Mouse (Mus musculus) MEL (cell line): ENCODE measurements around the gene Eif4g1. TPM values are rescaled to one million over a fixed set of nuclear protein-coding genes. Genes with fewer than 3 reads are reported as not detected.

Experiments
- DNase-seq: peaks from one replicate; pipeline ENCODE4 v3.0.0; 2011; ENCODE audit warnings: low read depth, low spot score
- H3K27ac ChIP-seq: 2 replicates; pipeline ENCODE4 v1.5.1; 2012; ENCODE audit warnings: low read depth, mild to moderate bottlenecking, control low read depth, low read length, moderate library complexity; ENCODE audit not compliant: control insufficient read depth
- H3K27me3 ChIP-seq, 2 experiments: fragments of 150-350 bp in 1 of 2; sonication (generic) in 1 of 2; 2 replicates each; pipeline ENCODE4 v1.6.1; 2012; ENCODE audit warnings: low read length in 2 of 2, mild to moderate bottlenecking in 2 of 2, improper control_type of control experiment in 1 of 2, moderate library complexity in 1 of 2; ENCODE audit not compliant: insufficient read depth in 2 of 2, control insufficient read depth in 1 of 2
- H3K36me3 ChIP-seq, 2 experiments: 2 replicates each; pipeline ENCODE4 v1.6.1; 2012 to 2014; ENCODE audit warnings: low read length in 2 of 2, improper control_type of control experiment in 1 of 2, inconsistent platforms in 1 of 2, mild to moderate bottlenecking in 1 of 2; ENCODE audit not compliant: insufficient read depth in 2 of 2, control insufficient read depth in 1 of 2
- H3K4me1 ChIP-seq, 2 experiments: fragments of 150-350 bp in 1 of 2; sonication (generic) in 1 of 2; 2 replicates each; pipeline ENCODE4 v1.6.1; 2012; ENCODE audit warnings: low read length in 2 of 2, improper control_type of control experiment in 1 of 2, mild to moderate bottlenecking in 1 of 2; ENCODE audit not compliant: insufficient read depth in 2 of 2, control insufficient read depth in 1 of 2
- H3K4me3 ChIP-seq, 2 experiments: fragments of 150-350 bp in 1 of 2; sonication (generic) in 1 of 2; 2 replicates each; pipeline ENCODE4 v1.5.1; 2012; ENCODE audit warnings: low read depth in 2 of 2, low read length in 2 of 2, mild to moderate bottlenecking in 2 of 2, moderate library complexity in 2 of 2, control low read depth in 1 of 2, improper control_type of control experiment in 1 of 2; ENCODE audit not compliant: control insufficient read depth in 1 of 2, insufficient read depth in 1 of 2
- H3K79me2 ChIP-seq: 2 replicates; pipeline ENCODE4 v1.6.1; 2012; ENCODE audit warnings: mild to moderate bottlenecking, low read length, moderate library complexity; ENCODE audit not compliant: control insufficient read depth, poor library complexity, insufficient read depth
- H3K9ac ChIP-seq: 2 replicates; pipeline ENCODE4 v1.6.1; 2012; ENCODE audit warnings: low read depth, mild to moderate bottlenecking, control low read depth, low read length, moderate library complexity; ENCODE audit not compliant: control insufficient read depth, poor library complexity, severe bottlenecking
- H3K9me3 ChIP-seq: fragments of 150-350 bp; sonication (generic); replicated peaks from 2 replicates; pipeline ENCODE4 v1.6.1; 2012; ENCODE audit warnings: mild to moderate bottlenecking, low read length, improper control_type of control experiment, moderate library complexity; ENCODE audit not compliant: insufficient read depth
- CTCF ChIP-seq, 3 experiments: IDR thresholded peaks in 2 of 3; conservative IDR thresholded peaks in 1 of 3; 2 replicates each; pipeline ENCODE4 v1.5.1; 2011 to 2012; ENCODE audit warnings: low read length in 3 of 3, low read depth in 2 of 3, mild to moderate bottlenecking in 2 of 3, improper control_type of control experiment in 1 of 3, inconsistent platforms in 1 of 3, mixed read lengths in 1 of 3, moderate library complexity in 1 of 3; ENCODE audit not compliant: control insufficient read depth in 1 of 3, insufficient read depth in 1 of 3, poor library complexity in 1 of 3, severe bottlenecking in 1 of 3
- EP300 ChIP-seq, 2 experiments: IDR thresholded peaks; 2 replicates each; pipeline ENCODE4 v1.6.1; 2011; ENCODE audit warnings: improper control_type of control experiment in 2 of 2, low read length in 2 of 2, low read depth in 1 of 2, mild to moderate bottlenecking in 1 of 2
- ETS1 ChIP-seq: IDR thresholded peaks from 2 replicates; pipeline ENCODE4 v1.6.1; 2012; ENCODE audit warnings: low read depth, mild to moderate bottlenecking, inconsistent platforms, low read length, improper control_type of control experiment, moderate library complexity
- GATA1 ChIP-seq: IDR thresholded peaks from 2 replicates; pipeline ENCODE4 v1.6.1; 2011; ENCODE audit warnings: low read depth, low read length, improper control_type of control experiment
- MXI1 ChIP-seq: IDR thresholded peaks from 2 replicates; pipeline ENCODE4 v1.6.1; 2011; ENCODE audit warnings: mild to moderate bottlenecking, low read depth, low read length, improper control_type of control experiment
- MYB ChIP-seq: IDR thresholded peaks from 2 replicates; pipeline ENCODE4 v1.6.1; 2011; ENCODE audit warnings: mild to moderate bottlenecking, low read depth, low read length, improper control_type of control experiment
- POLR2A ChIP-seq, 2 experiments: IDR thresholded peaks; 2 replicates each; pipeline ENCODE4 v1.6.1; 2011 to 2012; ENCODE audit warnings: low read length in 2 of 2, mild to moderate bottlenecking in 2 of 2, control low read depth in 1 of 2, improper control_type of control experiment in 1 of 2, low read depth in 1 of 2, moderate library complexity in 1 of 2; ENCODE audit not compliant: control insufficient read depth in 1 of 2, insufficient read depth in 1 of 2, poor library complexity in 1 of 2
- RCOR1 ChIP-seq: IDR thresholded peaks from 2 replicates; pipeline ENCODE4 v1.6.1; 2012; ENCODE audit warnings: low read depth, mild to moderate bottlenecking, inconsistent platforms, low read length, improper control_type of control experiment
- SMC3 ChIP-seq: IDR thresholded peaks from 2 replicates; pipeline ENCODE4 v1.6.1; 2011; ENCODE audit warnings: low read depth, low read length, improper control_type of control experiment
- TAL1 ChIP-seq: IDR thresholded peaks from 2 replicates; pipeline ENCODE4 v1.6.1; 2012; ENCODE audit warnings: mild to moderate bottlenecking, inconsistent platforms, low read length, moderate library complexity, mixed read lengths
- TBP ChIP-seq: IDR thresholded peaks from 2 replicates; pipeline ENCODE4 v1.8.0; 2011; ENCODE audit warnings: low read depth, low read length, improper control_type of control experiment
- TCF12 ChIP-seq: IDR thresholded peaks from 2 replicates; pipeline ENCODE4 v1.6.1; 2014; ENCODE audit warnings: low read depth, mild to moderate bottlenecking, inconsistent platforms, low read length, improper control_type of control experiment, moderate library complexity
- USF2 ChIP-seq, 2 experiments: IDR thresholded peaks; 2 replicates each; pipeline ENCODE4 v1.6.1; 2011 to 2012; ENCODE audit warnings: improper control_type of control experiment in 2 of 2, low read length in 2 of 2, borderline replicate concordance in 1 of 2, inconsistent platforms in 1 of 2, low read depth in 1 of 2, mild to moderate bottlenecking in 1 of 2; ENCODE audit not compliant: insufficient read depth in 1 of 2
- ZC3H11A ChIP-seq: IDR thresholded peaks from 2 replicates; pipeline ENCODE4 v1.6.1; 2012; ENCODE audit warnings: low read depth, mild to moderate bottlenecking, inconsistent platforms, low read length, improper control_type of control experiment
- ZMIZ1 ChIP-seq: IDR thresholded peaks from 2 replicates; pipeline ENCODE4 v1.6.1; 2012; ENCODE audit warnings: low read depth, mild to moderate bottlenecking, inconsistent platforms, low read length, improper control_type of control experiment, moderate library complexity
- ZNF384 ChIP-seq: IDR thresholded peaks from 2 replicates; pipeline ENCODE4 v1.6.1; 2012; ENCODE audit warnings: low read depth, mild to moderate bottlenecking, inconsistent platforms, low read length, improper control_type of control experiment
- polyA plus RNA-seq, 2 experiments: library from polyadenylated mRNA; stranded (reverse) in 1 of 2; unstranded in 1 of 2; fragments of >175 nt in 1 of 2; fragments of >200 nt in 1 of 2; gene quantifications; 2 replicates each; pipeline versions ENCODE4 v1.2.1 to v1.2.4; 2012; ENCODE audit warnings: low replicate concordance in 2 of 2, low read depth in 1 of 2; ENCODE audit not compliant: insufficient read length in 2 of 2, insufficient read depth in 1 of 2, missing spikeins in 1 of 2
- total RNA-seq: library from RNA; depleted of rRNA; stranded (reverse); fragments of 300-350 nt; gene quantifications from 2 replicates; pipeline ENCODE4 v1.2.3, GENCODE M21; 2012

The Eif4g1 gene
- total and polyA plus RNA-seq, 3 experiments = 327 to 436 (median 409) TPM

- H3K9ac ChIP-seq = no peak overlapping the region
- TF ChIP-seq ZC3H11A (no peak), ZMIZ1 (0 out of 2 replicates have a peak, but pooled peaks have one; percentile 21), TCF12 (peak; percentile 82), GATA1 (peak; percentile 17; the same call in 1 of the 2 replicates), MYB (peak; percentile 47; the same call in 1 of the 2 replicates), EP300 (IDR thresholded peaks at IDR 0.05; ENCODE audit: low read depth in 1 of 2, low read length in 2 of 2) (peak; percentile 52 to 56; a peak in 2 of 4 replicates), TAL1 (peak; percentile 61), USF2 (IDR thresholded peaks at IDR 0.05; ENCODE audit: borderline replicate concordance in 1 of 2, insufficient read depth in 1 of 2, low read depth in 1 of 2, low read length in 2 of 2) (no peak), SMC3 (no peak), CTCF (IDR thresholded peaks at IDR 0.05 in 2 of 3, conservative IDR thresholded peaks at IDR 0.05 in 1 of 3; ENCODE audit: control insufficient read depth in 1 of 3, insufficient read depth in 1 of 3, low read depth in 2 of 3, low read length in 3 of 3, poor library complexity in 1 of 3, severe bottlenecking in 1 of 3) (no peak), ETS1 (peak; percentile 36; the same call in 1 of the 2 replicates), MXI1 (peak; percentile 23; the same call in 1 of the 2 replicates), RCOR1 (peak; percentile 51), POLR2A (IDR thresholded peaks at IDR 0.05; ENCODE audit: control insufficient read depth in 1 of 2, insufficient read depth in 1 of 2, low read depth in 1 of 2, low read length in 2 of 2, poor library complexity in 1 of 2) (peak in 1 of 2 experiments; percentile 48; a peak in 1 of 4 replicates)
- H3K4me1 ChIP-seq = no peaks in the 10 kb centered on the region
- no peak overlapping the region for H3K4me3 ChIP-seq
- no peaks in the 10 kb centered on the region for H3K27me3 ChIP-seq
- H3K27ac ChIP-seq = no peak overlapping the region
- H3K9me3 ChIP-seq = no peaks in the 10 kb centered on the region
- H3K79me2 ChIP-seq = no peaks in the 10 kb centered on the region
- peaks cover 5 to 26% of the 10 kb centered on the region in 2 experiments; a peak in 3 of 4 replicates for H3K36me3 ChIP-seq
- peak; percentile 50 for DNase-seq
These were observed 22.7 kb downstream of the Eif4g1 start for GRCm38 (mm10) chr16:20690774-20691173.

DNA sequence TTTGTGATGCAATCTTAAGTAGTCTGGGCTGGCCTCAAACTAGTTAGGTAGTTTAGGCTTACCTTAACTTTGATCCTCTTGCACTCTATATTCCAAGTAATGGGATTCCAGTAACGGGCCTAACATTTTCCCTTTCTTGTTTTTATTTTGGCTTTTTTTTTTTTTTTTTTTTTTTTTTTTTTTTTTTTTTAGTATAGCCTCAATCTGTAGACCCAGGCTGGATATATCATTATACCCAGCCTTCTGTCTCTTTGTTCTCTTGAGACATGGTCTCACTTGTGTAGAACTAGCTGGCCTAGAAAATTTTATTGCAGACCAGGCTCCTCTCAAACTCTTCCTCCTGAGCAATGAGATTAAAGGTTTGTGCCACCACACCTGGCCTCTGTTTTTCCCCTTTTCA lies 23.5 kb downstream of the Eif4g1 start:
- H3K79me2 ChIP-seq = no peaks in the 10 kb centered on the region
- no peak for DNase-seq
- peaks cover 5 to 26% of the 10 kb centered on the region in 2 experiments; a peak in 3 of 4 replicates for H3K36me3 ChIP-seq
- H3K4me3 ChIP-seq = no peak overlapping the region
- H3K27ac ChIP-seq = no peak overlapping the region
- TF ChIP-seq TBP (no peak), ZNF384 (peak; percentile 59; the same call in 1 of the 2 replicates), EP300 (IDR thresholded peaks at IDR 0.05; ENCODE audit: low read depth in 1 of 2, low read length in 2 of 2) (no peak)
- H3K9me3 ChIP-seq = no peaks in the 10 kb centered on the region
- no peaks in the 10 kb centered on the region for H3K4me1 ChIP-seq
- H3K9ac ChIP-seq = no peak overlapping the region
- no peaks in the 10 kb centered on the region for H3K27me3 ChIP-seq
